Mouse (Mus musculus): Measurements from ENCODE around the gene Nrap.
"Not testable (repeated sequence)": the region's sequence is repeated elsewhere in the genome, so short reads cannot be mapped to it uniquely, and the experiment has no call there.

The Nrap gene

GRCm38 (mm10) chr19:56389879-56390278 is at the start of gene Nrap:
Nrap (minus strand) TSS chr19:56390037.
- DNase-seq (ENCODE audit: low read depth in 2 of 2, low spot score in 2 of 2): no peak

GRCm38 (mm10) chr19:56439072-56439434 is 49.2 kb upstream of the Nrap start:
- no peak for DNase-seq (ENCODE audit: low read depth in 2 of 2, low spot score in 2 of 2)

- no peak for DNase-seq (ENCODE audit: low read depth in 2 of 2, low spot score in 2 of 2)
Observed at GRCm38 (mm10) chr19:56438357-56439071, 48.7 kb upstream of the Nrap start.

GRCm38 (mm10) chr19:56436380-56436779 is 46.5 kb upstream of the Nrap start:
- DNase-seq (ENCODE audit: low read depth in 2 of 2, low spot score in 2 of 2): no peak

GRCm38 (mm10) chr19:56433581-56433980 is 43.7 kb upstream of the Nrap start:
- no peak for DNase-seq (ENCODE audit: low read depth in 2 of 2, low spot score in 2 of 2)

GRCm38 (mm10) chr19:56432706-56433105 is 42.9 kb upstream of the Nrap start:
- DNase-seq (ENCODE audit: low read depth in 2 of 2, low spot score in 2 of 2): no peak

GRCm38 (mm10) chr19:56430369-56430768 is 40.5 kb upstream of the Nrap start:
- DNase-seq (ENCODE audit: low read depth in 2 of 2, low spot score in 2 of 2): no peak

- no peak for DNase-seq (ENCODE audit: low read depth in 2 of 2, low spot score in 2 of 2)
Observed at GRCm38 (mm10) chr19:56425492-56425891, 35.7 kb upstream of the Nrap start.

GRCm38 (mm10) chr19:56424606-56425395 is 35.0 kb upstream of the Nrap start:
- no peak for DNase-seq (ENCODE audit: low read depth in 2 of 2, low spot score in 2 of 2)

- no peak for DNase-seq (ENCODE audit: low read depth in 2 of 2, low spot score in 2 of 2)
Observed at GRCm38 (mm10) chr19:56423370-56423769, 33.5 kb upstream of the Nrap start.

GRCm38 (mm10) chr19:56422476-56423338 is 32.9 kb upstream of the Nrap start:
- peak; percentile 11 to 41 for DNase-seq (ENCODE audit: low read depth in 2 of 2, low spot score in 2 of 2)

- no peak for DNase-seq (ENCODE audit: low read depth in 2 of 2, low spot score in 2 of 2)
Observed at GRCm38 (mm10) chr19:56420345-56420744, 30.5 kb upstream of the Nrap start.

GRCm38 (mm10) chr19:56419452-56419851 is 29.6 kb upstream of the Nrap start:
- DNase-seq (ENCODE audit: low read depth in 2 of 2, low spot score in 2 of 2): no peak

GRCm38 (mm10) chr19:56418404-56418803 is 28.6 kb upstream of the Nrap start:
- DNase-seq (ENCODE audit: low read depth in 2 of 2, low spot score in 2 of 2): no peak

- DNase-seq (ENCODE audit: low read depth in 2 of 2, low spot score in 2 of 2): not testable (repeated sequence)
Observed at GRCm38 (mm10) chr19:56409884-56410283, 20.0 kb upstream of the Nrap start.

- DNase-seq (ENCODE audit: low read depth in 2 of 2, low spot score in 2 of 2): no peak
Observed at GRCm38 (mm10) chr19:56406581-56406980, 16.7 kb upstream of the Nrap start.

- DNase-seq (ENCODE audit: low read depth in 2 of 2, low spot score in 2 of 2): no peak
Observed at GRCm38 (mm10) chr19:56405824-56406223, 16.0 kb upstream of the Nrap start.

- DNase-seq (ENCODE audit: low read depth in 2 of 2, low spot score in 2 of 2): no peak
Observed at GRCm38 (mm10) chr19:56401864-56402263, 12.0 kb upstream of the Nrap start.

GRCm38 (mm10) chr19:56400200-56400599 is 10.4 kb upstream of the Nrap start:
- peak; percentile 56 to 78 for DNase-seq (ENCODE audit: low read depth in 2 of 2, low spot score in 2 of 2)

- DNase-seq (ENCODE audit: low read depth in 2 of 2, low spot score in 2 of 2): no peak
Observed at GRCm38 (mm10) chr19:56398528-56398795, 8.6 kb upstream of the Nrap start.

GRCm38 (mm10) chr19:56397663-56398527 is 8.1 kb upstream of the Nrap start:
- DNase-seq (ENCODE audit: low read depth in 2 of 2, low spot score in 2 of 2): peak in 1 of 2 experiments; percentile 2
